Mouse (Mus musculus): ENCODE data around the gene Frmpd1.
A peak's percentile ranks its signal among the peaks of the same experiment; 100 is the strongest.

Frmpd1 gene

DNA sequence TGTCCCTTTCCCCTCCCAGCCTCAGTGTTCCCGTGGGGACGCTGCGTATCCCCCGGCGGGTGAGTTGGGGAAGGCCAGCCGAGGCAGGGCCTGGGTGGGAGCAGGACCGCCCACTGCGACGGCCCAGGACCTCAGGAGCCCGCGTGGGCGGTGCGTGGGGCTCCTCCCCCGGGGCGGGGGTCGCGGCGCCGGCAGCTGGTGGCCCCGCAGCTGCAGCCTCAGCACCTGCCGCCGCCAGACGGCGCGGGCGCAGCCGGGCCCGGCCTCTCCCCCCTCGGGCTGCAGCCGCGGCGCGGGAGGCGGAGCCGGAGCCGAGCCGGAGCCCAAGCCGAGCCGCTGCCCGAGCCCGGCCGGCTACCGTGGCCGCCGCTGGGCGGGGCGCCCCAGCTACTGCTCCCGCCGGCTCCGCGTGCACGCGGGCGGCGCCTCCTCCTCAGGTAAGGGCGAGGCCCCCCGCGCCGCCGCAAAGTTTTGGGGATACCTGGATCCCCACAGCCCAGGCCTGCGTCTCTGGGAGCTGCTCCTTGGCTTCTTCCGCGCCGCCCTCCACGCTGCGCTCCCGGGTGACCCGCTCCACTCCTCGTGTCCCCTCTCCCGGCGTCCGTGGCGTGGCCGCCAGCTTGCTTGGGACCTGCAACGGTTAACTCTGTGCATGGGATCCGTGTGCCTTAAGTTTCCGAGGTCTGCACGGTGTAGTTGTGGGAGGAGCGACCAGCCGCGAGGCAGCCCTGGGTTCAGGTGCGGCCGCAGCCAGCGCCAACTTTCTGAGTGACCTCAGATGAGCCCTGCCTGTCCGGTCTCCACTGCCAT lies at the start of gene Frmpd1:
Gene Frmpd1 (plus strand): TSS at position 355 of the 810 bp plus-strand sequence.
- DNase-seq (ENCODE audit: low read depth, low spot score), result peak; percentile 35

DNA sequence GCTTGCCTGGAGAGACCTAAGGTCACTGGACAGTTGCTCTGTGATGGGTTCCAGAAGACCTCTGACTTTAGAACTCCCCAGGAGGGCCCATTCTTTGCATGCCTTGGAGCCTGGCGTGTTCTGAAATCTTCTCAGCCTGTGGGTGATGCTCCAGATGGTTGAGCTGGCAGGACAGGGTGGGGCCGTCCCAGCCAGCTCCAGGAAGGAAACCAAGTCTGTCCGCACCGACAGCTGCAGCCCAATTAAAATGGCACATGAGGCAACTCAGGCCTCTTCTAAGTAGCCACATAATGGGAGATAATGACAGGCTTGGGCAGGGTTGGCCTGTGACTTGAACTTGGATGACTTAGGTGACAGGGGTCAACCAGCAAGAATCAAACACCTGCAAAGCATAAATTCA lies 47.0 kb upstream of the Frmpd1 start:
- DNase-seq (ENCODE audit: low read depth, low spot score), result no peak

DNA sequence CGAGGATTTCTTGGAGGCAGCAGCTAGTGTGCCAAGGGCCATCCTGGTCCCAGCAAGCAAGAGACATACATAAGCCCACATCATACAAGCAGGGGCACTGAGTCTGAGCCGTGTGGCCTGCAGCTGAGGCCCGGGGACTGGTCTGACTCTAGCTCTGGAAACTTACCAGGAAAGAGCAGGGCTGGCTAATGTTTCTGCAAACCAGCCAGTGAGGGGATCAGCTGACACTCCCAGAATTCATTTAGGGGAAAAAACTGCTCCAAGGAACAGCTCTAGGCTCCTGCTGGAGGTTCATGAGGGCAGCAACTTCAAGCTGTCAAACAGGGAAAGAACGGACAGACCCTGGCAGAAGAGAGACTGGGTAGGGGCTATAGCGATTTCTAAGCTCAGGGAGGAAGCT lies 42.8 kb upstream of the Frmpd1 start:
- DNase-seq (ENCODE audit: low read depth, low spot score), result no peak

DNA sequence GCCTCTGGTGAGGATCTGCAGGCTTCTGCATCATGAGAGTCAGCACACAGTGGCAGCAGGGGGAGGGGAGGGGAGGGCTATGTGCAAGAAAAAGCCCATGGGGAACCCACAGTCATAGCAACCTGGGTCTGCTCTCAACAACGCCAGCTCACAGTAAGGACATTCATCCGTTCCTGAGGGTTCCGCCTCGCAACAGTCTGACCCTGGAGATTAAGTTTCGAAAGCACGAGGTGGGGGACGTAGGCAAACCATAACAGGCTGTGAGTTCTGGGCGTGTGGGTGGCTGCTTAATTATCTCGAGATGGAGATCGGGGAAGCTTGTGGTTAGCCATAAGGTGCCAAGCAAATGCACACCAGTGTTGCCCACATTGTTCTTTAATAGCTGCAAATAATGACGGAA lies 42.3 kb upstream of the Frmpd1 start:
- DNase-seq (ENCODE audit: low read depth, low spot score), result no peak

DNA sequence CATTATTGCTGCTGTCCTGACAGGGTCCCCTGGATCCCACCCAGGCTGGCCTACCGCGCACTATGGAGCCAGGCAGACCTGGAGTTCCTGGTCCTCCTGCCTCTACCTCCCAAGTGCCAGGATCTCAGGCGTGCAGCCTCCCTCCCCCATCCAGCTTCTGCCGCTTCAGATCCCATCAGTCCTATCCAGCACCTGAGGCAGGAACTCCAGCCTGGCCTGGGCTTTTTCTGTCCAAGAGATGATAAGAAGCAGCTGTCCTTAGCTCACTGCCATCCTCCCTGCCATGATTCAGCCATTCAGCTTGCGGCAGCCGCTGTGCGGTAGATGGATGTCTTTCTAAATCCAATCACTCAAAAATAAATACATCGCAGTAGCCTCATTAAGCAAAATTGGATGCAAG lies 41.7 kb upstream of the Frmpd1 start:
- no peak for DNase-seq (ENCODE audit: low read depth, low spot score)

DNA sequence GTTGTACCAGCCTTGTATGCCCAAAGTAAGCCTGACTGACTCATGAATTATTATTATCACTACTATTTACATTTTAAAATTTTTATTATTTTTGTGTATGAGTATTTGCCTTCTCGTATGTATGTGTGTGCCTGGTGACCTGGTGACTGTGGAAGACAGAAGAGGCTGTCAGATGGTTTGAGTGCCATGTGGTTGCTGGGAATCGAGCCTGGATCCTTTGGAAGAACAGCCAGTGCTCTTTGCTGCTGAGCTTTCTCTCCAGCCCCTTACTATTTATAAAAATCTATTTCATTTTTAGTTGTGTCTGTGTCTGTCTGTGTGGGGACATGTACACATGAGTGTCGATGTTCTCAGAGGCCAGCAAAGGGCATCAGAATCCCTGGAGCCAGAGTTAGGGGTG lies 28.2 kb upstream of the Frmpd1 start:
- no peak for DNase-seq (ENCODE audit: low read depth, low spot score)

DNA sequence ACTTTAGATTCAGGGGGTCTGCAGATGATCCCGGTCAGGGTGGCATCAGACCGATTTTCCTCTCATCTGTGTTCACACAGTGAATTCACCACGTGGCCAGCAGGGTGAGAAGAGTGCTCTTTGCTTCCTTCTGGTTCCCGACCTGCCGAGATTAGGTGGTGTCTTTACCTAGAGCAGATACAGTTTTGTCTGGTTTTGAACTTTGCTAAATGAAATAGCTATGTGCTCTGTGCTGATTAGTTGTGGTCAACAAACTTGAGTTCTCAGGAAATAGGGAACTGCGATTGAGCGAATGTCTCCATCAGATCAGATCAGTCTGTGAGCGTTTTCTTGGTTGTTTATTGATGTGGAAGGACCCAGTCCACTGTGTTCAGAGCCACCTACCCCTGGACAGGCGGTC lies 26.1 kb upstream of the Frmpd1 start:
- no peak for DNase-seq (ENCODE audit: low read depth, low spot score)

DNA sequence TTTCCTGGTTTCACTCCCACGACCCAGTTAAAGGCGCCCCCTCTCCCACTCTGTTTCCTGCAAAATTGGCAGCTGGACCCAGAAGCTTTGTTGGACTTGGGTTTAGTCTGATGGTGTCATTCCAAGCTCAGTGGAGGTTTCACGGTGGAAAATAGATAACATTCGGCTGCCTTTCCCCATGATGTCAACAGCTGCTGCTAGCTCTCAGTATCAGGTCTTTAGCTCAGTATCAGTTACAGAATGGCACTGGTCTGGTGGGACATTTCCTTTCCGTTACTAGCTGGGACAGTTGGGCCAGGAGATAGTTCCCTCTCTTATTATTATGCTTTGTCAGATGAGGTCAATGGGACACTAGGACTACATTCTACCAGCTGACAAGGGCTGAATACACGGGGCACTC lies 23.9 kb upstream of the Frmpd1 start:
- no peak for DNase-seq (ENCODE audit: low read depth, low spot score)

- no peak for DNase-seq (ENCODE audit: low read depth, low spot score)
These were observed 21.0 kb upstream of the Frmpd1 start for GRCm38 (mm10) chr4:45163711-45164110.

DNA sequence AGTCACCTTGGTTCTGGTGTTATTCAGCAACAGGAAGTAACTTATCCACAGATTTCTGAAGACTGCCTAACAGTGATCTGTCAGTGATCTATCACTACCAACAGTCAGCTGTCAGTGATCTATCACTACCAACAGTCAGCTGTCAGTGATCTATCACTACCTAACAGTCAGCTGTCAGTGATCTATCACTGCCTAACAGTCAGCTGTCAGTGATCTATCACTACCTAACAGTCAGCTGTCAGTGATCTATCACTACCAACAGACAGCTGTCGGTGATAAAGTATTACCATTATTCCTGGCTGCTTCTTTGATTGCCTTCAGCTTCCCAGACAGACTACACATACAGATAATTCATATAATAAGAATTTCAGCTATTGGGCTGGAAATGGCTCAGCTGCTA lies 19.2 kb upstream of the Frmpd1 start:
- no peak for DNase-seq (ENCODE audit: low read depth, low spot score)

GRCm38 (mm10) chr4:45165955-45166354 lies 18.7 kb upstream of the Frmpd1 start:
- no peak for DNase-seq (ENCODE audit: low read depth, low spot score)

GRCm38 (mm10) chr4:45171340-45171739 lies 13.3 kb upstream of the Frmpd1 start:
- no peak for DNase-seq (ENCODE audit: low read depth, low spot score)

DNA sequence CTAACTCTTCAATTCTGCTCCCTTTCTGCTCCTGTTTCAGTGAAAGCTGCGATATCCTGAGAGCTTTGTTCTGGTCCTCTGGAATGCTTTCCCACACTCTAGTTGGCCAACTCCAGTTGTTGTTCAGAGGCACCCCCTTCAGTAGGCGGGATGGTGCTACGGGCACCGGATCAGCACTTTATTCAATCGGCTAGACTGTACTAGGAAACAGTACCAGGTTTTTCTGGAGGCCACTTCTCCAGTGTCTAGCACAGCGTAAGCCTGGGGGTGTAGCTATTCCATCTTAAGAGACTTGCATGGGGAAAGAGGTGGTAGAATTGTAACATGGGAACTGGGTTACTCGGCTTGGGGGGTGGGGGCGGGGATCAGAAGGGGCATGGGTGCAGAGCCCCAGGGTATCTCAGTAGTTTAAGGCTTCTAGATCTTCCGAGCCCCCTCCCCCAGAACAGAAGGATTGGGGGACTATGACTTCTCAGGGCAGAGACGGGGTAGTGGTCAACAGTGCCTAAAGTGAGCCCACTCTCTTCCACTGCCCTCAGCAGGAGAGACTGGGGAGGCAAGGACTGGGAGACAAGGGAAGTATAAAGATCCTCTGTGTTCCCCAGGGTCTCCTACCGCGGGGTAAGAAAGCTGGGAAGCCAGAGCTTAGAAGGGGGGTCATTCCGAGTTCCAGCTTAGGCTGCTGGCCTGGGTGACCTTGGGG lies 706 bp upstream of the Frmpd1 start:
- DNase-seq (ENCODE audit: low read depth, low spot score), result no peak

DNA sequence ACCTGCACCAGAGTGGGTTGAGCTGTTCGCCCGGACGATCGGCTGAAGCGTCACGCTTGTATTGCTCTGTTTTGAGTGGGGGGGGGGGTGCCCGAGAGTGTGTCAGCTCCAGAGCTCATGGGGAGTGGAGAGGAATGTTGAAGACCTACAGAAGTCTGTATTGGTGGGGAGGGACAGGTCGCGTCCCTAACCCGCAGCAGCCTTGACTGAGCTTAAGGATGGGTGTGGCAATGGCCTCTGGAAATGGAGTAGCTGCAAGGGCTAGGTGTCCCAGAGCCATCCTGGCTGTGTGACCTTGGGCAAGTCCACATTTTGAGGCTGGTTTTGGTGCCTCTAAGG lies 625 bp downstream of the Frmpd1 start:
- DNase-seq (ENCODE audit: low read depth, low spot score), result no peak

DNA sequence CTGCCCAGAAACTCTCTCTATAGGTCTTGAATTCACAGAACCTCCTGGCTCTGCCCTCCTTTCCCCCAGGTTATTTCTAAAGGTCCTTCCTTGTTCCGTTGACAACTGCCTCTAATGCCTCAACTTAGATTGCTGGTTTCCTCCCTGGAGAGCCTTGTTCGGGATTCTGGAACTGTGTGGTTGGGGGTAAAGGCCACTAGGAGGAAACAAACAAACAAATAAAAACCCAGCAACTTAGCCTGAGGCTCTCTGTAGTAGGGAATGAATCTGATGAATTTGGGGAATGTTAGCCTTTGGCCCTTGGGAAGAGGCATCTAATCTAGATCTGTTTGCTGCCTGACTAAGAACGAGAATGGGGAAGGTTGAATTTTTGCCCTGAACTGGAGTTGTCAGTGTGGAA lies 13.6 kb downstream of the Frmpd1 start:
- DNase-seq (ENCODE audit: low read depth, low spot score), result no peak

- no peak for DNase-seq (ENCODE audit: low read depth, low spot score)
These were observed 18.6 kb downstream of the Frmpd1 start for GRCm38 (mm10) chr4:45203283-45203682.

GRCm38 (mm10) chr4:45207444-45207843 lies 22.8 kb downstream of the Frmpd1 start:
- DNase-seq (ENCODE audit: low read depth, low spot score), result no peak

DNA sequence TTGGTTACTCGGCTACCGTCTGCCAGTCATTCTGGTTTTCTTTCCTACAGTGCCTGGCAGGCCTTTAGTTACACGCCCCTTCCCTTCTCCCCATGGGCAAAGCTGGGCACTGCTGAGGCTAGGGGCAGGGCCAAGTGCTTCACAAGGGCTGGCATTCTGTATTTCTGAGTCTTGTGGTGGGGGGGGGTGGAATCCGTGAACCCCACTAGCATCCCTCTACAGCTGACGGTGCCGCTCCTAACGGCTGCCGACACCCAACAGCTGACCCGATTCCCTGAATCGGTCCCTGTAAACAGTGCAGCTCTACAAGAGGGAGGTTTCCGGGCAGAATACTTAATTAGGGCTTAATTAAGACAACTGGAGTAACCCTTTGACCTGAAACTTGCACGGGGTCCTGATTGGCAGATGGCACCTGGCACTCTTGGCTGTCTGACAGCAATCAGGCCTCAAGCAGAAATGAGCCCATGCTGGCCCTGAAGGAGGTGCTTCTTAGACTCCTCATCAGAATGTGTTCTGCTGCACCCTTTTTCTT lies 24.2 kb downstream of the Frmpd1 start:
- DNase-seq (ENCODE audit: low read depth, low spot score), result no peak

- DNase-seq (ENCODE audit: low read depth, low spot score), result no peak
These were observed 27.8 kb downstream of the Frmpd1 start for GRCm38 (mm10) chr4:45212342-45213063.

DNA sequence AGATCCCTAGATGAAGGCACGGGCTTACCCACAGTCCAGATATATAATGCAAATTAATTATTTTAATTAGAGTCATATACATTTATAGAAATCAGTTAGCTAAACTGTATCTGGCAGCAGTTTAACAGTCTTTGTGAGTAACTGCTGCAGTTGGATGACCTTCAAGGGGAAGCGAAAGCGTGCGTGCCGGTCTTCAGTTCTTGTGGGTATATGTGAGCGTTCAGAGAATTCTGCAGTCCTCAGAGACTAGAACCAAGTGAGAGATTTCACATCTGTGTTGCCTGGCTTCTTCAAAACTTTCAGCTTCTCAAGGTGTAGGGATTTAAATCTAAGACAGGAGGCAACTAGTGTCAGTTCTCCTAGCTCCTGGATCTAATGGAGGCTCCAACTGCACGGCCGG lies 35.3 kb downstream of the Frmpd1 start:
- DNase-seq (ENCODE audit: low read depth, low spot score), result no peak

- no peak for DNase-seq (ENCODE audit: low read depth, low spot score)
These were observed 37.7 kb downstream of the Frmpd1 start for GRCm38 (mm10) chr4:45222395-45222794.

GRCm38 (mm10) chr4:45230263-45230662 lies 45.6 kb downstream of the Frmpd1 start:
- DNase-seq (ENCODE audit: low read depth, low spot score), result no peak
